Mouse (Mus musculus): ENCODE measurements at regions not wholly inside any gene's neighbourhood (a gene's known extent, or its start where the extent isn't known, plus 50 kb on each side); places are given as distances from the start of the nearest gene placed in this dataset.

- TF ChIP-seq UBTF (IDR thresholded peaks at IDR 0.05; ENCODE audit: borderline replicate concordance, insufficient read depth, low read depth, low read length) (no peak), CTCF (IDR thresholded peaks at IDR 0.05 in 2 of 3, conservative IDR thresholded peaks at IDR 0.05 in 1 of 3; ENCODE audit: control insufficient read depth in 1 of 3, insufficient read depth in 1 of 3, low read depth in 2 of 3, low read length in 3 of 3, poor library complexity in 1 of 3, severe bottlenecking in 1 of 3) (no peak), MAX (IDR thresholded peaks at IDR 0.05; ENCODE audit: low read length) (no peak), POLR2A (IDR thresholded peaks at IDR 0.05; ENCODE audit: control insufficient read depth in 1 of 2, insufficient read depth in 1 of 2, low read depth in 1 of 2, low read length in 2 of 2, poor library complexity in 1 of 2) (no peak), MAFK (IDR thresholded peaks at IDR 0.05; ENCODE audit: borderline replicate concordance, low read depth, low read length) (no peak), ZNF384 (IDR thresholded peaks at IDR 0.05; ENCODE audit: low read depth, low read length) (no peak), MYC (IDR thresholded peaks at IDR 0.05; ENCODE audit: low read depth, low read length) (no peak), EP300 (IDR thresholded peaks at IDR 0.05; ENCODE audit: low read depth in 1 of 2, low read length in 2 of 2) (no peak), ZC3H11A (IDR thresholded peaks at IDR 0.05; ENCODE audit: low read depth, low read length) (no peak), USF1 (IDR thresholded peaks at IDR 0.05; ENCODE audit: low read depth, low read length) (no peak), KAT2A (conservative IDR thresholded peaks at IDR 0.05; ENCODE audit: low read depth, low read length) (no peak), RCOR1 (IDR thresholded peaks at IDR 0.05; ENCODE audit: low read depth, low read length) (no peak), E2F4 (IDR thresholded peaks at IDR 0.05; ENCODE audit: borderline replicate concordance, low read depth, low read length) (no peak), POLR2AphosphoS5 (IDR thresholded peaks at IDR 0.05; ENCODE audit: borderline replicate concordance, low read depth, low read length) (no peak)
Observed at GRCm38 (mm10) chr9:17226475-17227090, 725.5 kb upstream of the Fat3 start.
